Mouse (Mus musculus) brown adipose tissue, adult 24 weeks (tissue): ENCODE results near the gene Gse1. TPM values are rescaled to one million over a fixed set of nuclear protein-coding genes. Genes with fewer than 3 reads are reported as not detected.
A peak's percentile ranks its signal among the peaks of the same experiment; 100 is the strongest.

ENCODE experiments used
- H3K27ac ChIP-seq: fragments of 200-500 bp; replicated peaks from 2 replicates; pipeline ENCODE4 v1.5.1; 2012; ENCODE audit warnings: low read depth, mild to moderate bottlenecking, low read length
- H3K4me1 ChIP-seq: fragments of 200-500 bp; 2 replicates; pipeline ENCODE4 v1.6.1; 2012; ENCODE audit warnings: low read length, mixed read lengths; ENCODE audit not compliant: control insufficient read depth, insufficient read depth, insufficient read length
- H3K4me3 ChIP-seq: fragments of 200-500 bp; 2 replicates; pipeline ENCODE4 v1.5.1; 2012; ENCODE audit warnings: low read depth, mild to moderate bottlenecking, low read length, moderate library complexity; ENCODE audit not compliant: insufficient read depth
- polyA plus RNA-seq: library from polyadenylated mRNA; stranded (reverse); fragments of >200 nt; gene quantifications from 2 replicates; pipeline ENCODE4 v1.2.4, GENCODE M21; 2012; ENCODE audit not compliant: missing spikeins, insufficient read depth, insufficient read length

Gene Gse1
- polyA plus RNA-seq, 1 experiment: 9.9 TPM

- Histone ChIP-seq H3K4me3 (no peak overlapping the region), H3K27ac (no peak overlapping the region), H3K4me1 (peaks cover 26% of the 10 kb centered on the region)
These were observed 321.2 kb downstream of the Gse1 start for GRCm38 (mm10) chr8:120549321-120549921.

- Histone ChIP-seq H3K4me1 (peaks cover 24% of the 10 kb centered on the region), H3K27ac (no peak overlapping the region), H3K4me3 (no peak overlapping the region)
These were observed 321.7 kb downstream of the Gse1 start for GRCm38 (mm10) chr8:120549922-120550321.

GRCm38 (mm10) chr8:120550430-120550829 is 322.2 kb downstream of the Gse1 start:
- Histone ChIP-seq H3K27ac (no peak overlapping the region), H3K4me3 (no peak overlapping the region), H3K4me1 (peaks cover 24% of the 10 kb centered on the region)

GRCm38 (mm10) chr8:120550937-120551676 is 322.9 kb downstream of the Gse1 start:
- H3K27ac ChIP-seq: no peak overlapping the region
- peaks cover 22% of the 10 kb centered on the region for H3K4me1 ChIP-seq
- H3K4me3 ChIP-seq: no peak overlapping the region

GRCm38 (mm10) chr8:120551677-120551980 is 323.4 kb downstream of the Gse1 start:
- Histone ChIP-seq H3K4me1 (peaks cover 20% of the 10 kb centered on the region), H3K4me3 (no peak overlapping the region), H3K27ac (no peak overlapping the region)

GRCm38 (mm10) chr8:120552509-120552908 is 324.3 kb downstream of the Gse1 start:
- H3K27ac ChIP-seq: no peak overlapping the region
- no peak overlapping the region for H3K4me3 ChIP-seq
- H3K4me1 ChIP-seq: peaks cover 16% of the 10 kb centered on the region

GRCm38 (mm10) chr8:120553441-120554123 is 325.3 kb downstream of the Gse1 start:
- H3K4me1 ChIP-seq: peaks cover 13% of the 10 kb centered on the region; the same call in 1 of the 2 replicates
- no peak overlapping the region for H3K4me3 ChIP-seq
- H3K27ac ChIP-seq: no peak overlapping the region

- Histone ChIP-seq H3K4me1 (peaks cover 13% of the 10 kb centered on the region; the same call in 1 of the 2 replicates), H3K4me3 (no peak overlapping the region), H3K27ac (no peak overlapping the region)
These were observed 326.3 kb downstream of the Gse1 start for GRCm38 (mm10) chr8:120554466-120555039.

GRCm38 (mm10) chr8:120556198-120556892 is 328.1 kb downstream of the Gse1 start:
- H3K4me1 ChIP-seq: peaks cover 13% of the 10 kb centered on the region; the same call in 1 of the 2 replicates
- H3K27ac ChIP-seq: 0 out of 2 replicates have a peak overlapping the region, but pooled peaks have one; percentile 7
- no peak overlapping the region for H3K4me3 ChIP-seq

GRCm38 (mm10) chr8:120557170-120557965 is 329.1 kb downstream of the Gse1 start:
- peaks cover 13% of the 10 kb centered on the region; the same call in 1 of the 2 replicates for H3K4me1 ChIP-seq
- H3K4me3 ChIP-seq: no peak overlapping the region
- no peak overlapping the region for H3K27ac ChIP-seq

GRCm38 (mm10) chr8:120558162-120558561 is 329.9 kb downstream of the Gse1 start:
- Histone ChIP-seq H3K4me3 (no peak overlapping the region), H3K27ac (no peak overlapping the region), H3K4me1 (peaks cover 17% of the 10 kb centered on the region)

GRCm38 (mm10) chr8:120559654-120560053 is 331.4 kb downstream of the Gse1 start:
- peaks cover 23% of the 10 kb centered on the region for H3K4me1 ChIP-seq
- no peak overlapping the region for H3K4me3 ChIP-seq
- no peak overlapping the region for H3K27ac ChIP-seq

- H3K4me3 ChIP-seq: no peak overlapping the region
- H3K4me1 ChIP-seq: peaks cover 23% of the 10 kb centered on the region
- no peak overlapping the region for H3K27ac ChIP-seq
These were observed 332.3 kb downstream of the Gse1 start for GRCm38 (mm10) chr8:120560535-120560934.
